Mouse (Mus musculus) MEL (cell line): Measurements from ENCODE around the gene Nexn. TPM values are rescaled to one million over a fixed set of nuclear protein-coding genes. Genes with fewer than 3 reads are reported as not detected.

Experiments used
- DNase-seq: peaks from one replicate; pipeline ENCODE4 v3.0.0; 2011; ENCODE audit warnings: low read depth, low spot score
- H3K27ac ChIP-seq: 2 replicates; pipeline ENCODE4 v1.5.1; 2012; ENCODE audit warnings: low read depth, mild to moderate bottlenecking, control low read depth, low read length, moderate library complexity; ENCODE audit not compliant: control insufficient read depth
- H3K27me3 ChIP-seq, 2 experiments: fragments of 150-350 bp in 1 of 2; sonication (generic) in 1 of 2; 2 replicates each; pipeline ENCODE4 v1.6.1; 2012; ENCODE audit warnings: low read length in 2 of 2, mild to moderate bottlenecking in 2 of 2, improper control_type of control experiment in 1 of 2, moderate library complexity in 1 of 2; ENCODE audit not compliant: insufficient read depth in 2 of 2, control insufficient read depth in 1 of 2
- H3K36me3 ChIP-seq, 2 experiments: 2 replicates each; pipeline ENCODE4 v1.6.1; 2012 to 2014; ENCODE audit warnings: low read length in 2 of 2, improper control_type of control experiment in 1 of 2, inconsistent platforms in 1 of 2, mild to moderate bottlenecking in 1 of 2; ENCODE audit not compliant: insufficient read depth in 2 of 2, control insufficient read depth in 1 of 2
- H3K4me1 ChIP-seq, 2 experiments: fragments of 150-350 bp in 1 of 2; sonication (generic) in 1 of 2; 2 replicates each; pipeline ENCODE4 v1.6.1; 2012; ENCODE audit warnings: low read length in 2 of 2, improper control_type of control experiment in 1 of 2, mild to moderate bottlenecking in 1 of 2; ENCODE audit not compliant: insufficient read depth in 2 of 2, control insufficient read depth in 1 of 2
- H3K4me3 ChIP-seq, 2 experiments: fragments of 150-350 bp in 1 of 2; sonication (generic) in 1 of 2; 2 replicates each; pipeline ENCODE4 v1.5.1; 2012; ENCODE audit warnings: low read depth in 2 of 2, low read length in 2 of 2, mild to moderate bottlenecking in 2 of 2, moderate library complexity in 2 of 2, control low read depth in 1 of 2, improper control_type of control experiment in 1 of 2; ENCODE audit not compliant: control insufficient read depth in 1 of 2, insufficient read depth in 1 of 2
- H3K79me2 ChIP-seq: 2 replicates; pipeline ENCODE4 v1.6.1; 2012; ENCODE audit warnings: mild to moderate bottlenecking, low read length, moderate library complexity; ENCODE audit not compliant: control insufficient read depth, poor library complexity, insufficient read depth
- H3K9ac ChIP-seq: 2 replicates; pipeline ENCODE4 v1.6.1; 2012; ENCODE audit warnings: low read depth, mild to moderate bottlenecking, control low read depth, low read length, moderate library complexity; ENCODE audit not compliant: control insufficient read depth, poor library complexity, severe bottlenecking
- H3K9me3 ChIP-seq: fragments of 150-350 bp; sonication (generic); replicated peaks from 2 replicates; pipeline ENCODE4 v1.6.1; 2012; ENCODE audit warnings: mild to moderate bottlenecking, low read length, improper control_type of control experiment, moderate library complexity; ENCODE audit not compliant: insufficient read depth
- BHLHE40 ChIP-seq: IDR thresholded peaks from 2 replicates; pipeline ENCODE4 v1.6.1; 2012; ENCODE audit warnings: low read depth, mild to moderate bottlenecking, inconsistent platforms, low read length, improper control_type of control experiment, borderline replicate concordance
- CHD2 ChIP-seq: IDR thresholded peaks from 2 replicates; pipeline ENCODE4 v1.6.1; 2011; ENCODE audit warnings: low read length, improper control_type of control experiment
- CTCF ChIP-seq, 3 experiments: IDR thresholded peaks in 2 of 3; conservative IDR thresholded peaks in 1 of 3; 2 replicates each; pipeline ENCODE4 v1.5.1; 2011 to 2012; ENCODE audit warnings: low read length in 3 of 3, low read depth in 2 of 3, mild to moderate bottlenecking in 2 of 3, improper control_type of control experiment in 1 of 3, inconsistent platforms in 1 of 3, mixed read lengths in 1 of 3, moderate library complexity in 1 of 3; ENCODE audit not compliant: control insufficient read depth in 1 of 3, insufficient read depth in 1 of 3, poor library complexity in 1 of 3, severe bottlenecking in 1 of 3
- ELF1 ChIP-seq: IDR thresholded peaks from 2 replicates; pipeline ENCODE4 v1.6.1; 2014; ENCODE audit warnings: low read depth, mild to moderate bottlenecking, inconsistent platforms, low read length, improper control_type of control experiment, moderate library complexity
- EP300 ChIP-seq, 2 experiments: IDR thresholded peaks; 2 replicates each; pipeline ENCODE4 v1.6.1; 2011; ENCODE audit warnings: improper control_type of control experiment in 2 of 2, low read length in 2 of 2, low read depth in 1 of 2, mild to moderate bottlenecking in 1 of 2
- GABPA ChIP-seq: IDR thresholded peaks from 2 replicates; pipeline ENCODE4 v1.6.1; 2012; ENCODE audit warnings: low read depth, mild to moderate bottlenecking, inconsistent platforms, low read length, improper control_type of control experiment, moderate library complexity
- GATA1 ChIP-seq: IDR thresholded peaks from 2 replicates; pipeline ENCODE4 v1.6.1; 2011; ENCODE audit warnings: low read depth, low read length, improper control_type of control experiment
- JUND ChIP-seq: IDR thresholded peaks from 2 replicates; pipeline ENCODE4 v1.6.1; 2011; ENCODE audit warnings: low read depth, mild to moderate bottlenecking, improper control_type of control experiment, low read length
- KAT2A ChIP-seq: conservative IDR thresholded peaks from 2 replicates; pipeline ENCODE4 v1.6.1; 2012; ENCODE audit warnings: low read depth, low read length, improper control_type of control experiment, inconsistent platforms
- MAFK ChIP-seq: IDR thresholded peaks from 2 replicates; pipeline ENCODE4 v1.6.1; 2011; ENCODE audit warnings: low read depth, mild to moderate bottlenecking, low read length, improper control_type of control experiment, borderline replicate concordance
- MAX ChIP-seq: IDR thresholded peaks from 2 replicates; pipeline ENCODE4 v1.6.1; 2011; ENCODE audit warnings: low read length, improper control_type of control experiment
- MAZ ChIP-seq: IDR thresholded peaks from 2 replicates; pipeline ENCODE4 v1.6.1; 2012; ENCODE audit warnings: low read depth, mild to moderate bottlenecking, inconsistent platforms, low read length, improper control_type of control experiment
- MXI1 ChIP-seq: IDR thresholded peaks from 2 replicates; pipeline ENCODE4 v1.6.1; 2011; ENCODE audit warnings: mild to moderate bottlenecking, low read depth, low read length, improper control_type of control experiment
- MYB ChIP-seq: IDR thresholded peaks from 2 replicates; pipeline ENCODE4 v1.6.1; 2011; ENCODE audit warnings: mild to moderate bottlenecking, low read depth, low read length, improper control_type of control experiment
- MYC ChIP-seq: IDR thresholded peaks from 2 replicates; pipeline ENCODE4 v1.6.1; 2011; ENCODE audit warnings: low read depth, mild to moderate bottlenecking, low read length, improper control_type of control experiment, moderate library complexity
- NELFE ChIP-seq: IDR thresholded peaks from 2 replicates; pipeline ENCODE4 v1.6.1; 2011; ENCODE audit warnings: low read depth, low read length, improper control_type of control experiment
- POLR2A ChIP-seq, 2 experiments: IDR thresholded peaks; 2 replicates each; pipeline ENCODE4 v1.6.1; 2011 to 2012; ENCODE audit warnings: low read length in 2 of 2, mild to moderate bottlenecking in 2 of 2, control low read depth in 1 of 2, improper control_type of control experiment in 1 of 2, low read depth in 1 of 2, moderate library complexity in 1 of 2; ENCODE audit not compliant: control insufficient read depth in 1 of 2, insufficient read depth in 1 of 2, poor library complexity in 1 of 2
- POLR2AphosphoS2 ChIP-seq: IDR thresholded peaks from 2 replicates; pipeline ENCODE4 v1.6.1; 2011; ENCODE audit warnings: low read length, improper control_type of control experiment
- TAL1 ChIP-seq: IDR thresholded peaks from 2 replicates; pipeline ENCODE4 v1.6.1; 2012; ENCODE audit warnings: mild to moderate bottlenecking, inconsistent platforms, low read length, moderate library complexity, mixed read lengths
- TBP ChIP-seq: IDR thresholded peaks from 2 replicates; pipeline ENCODE4 v1.8.0; 2011; ENCODE audit warnings: low read depth, low read length, improper control_type of control experiment
- USF1 ChIP-seq: IDR thresholded peaks from 2 replicates; pipeline ENCODE4 v1.6.1; 2014; ENCODE audit warnings: low read depth, mild to moderate bottlenecking, inconsistent platforms, low read length, improper control_type of control experiment, moderate library complexity
- ZC3H11A ChIP-seq: IDR thresholded peaks from 2 replicates; pipeline ENCODE4 v1.6.1; 2012; ENCODE audit warnings: low read depth, mild to moderate bottlenecking, inconsistent platforms, low read length, improper control_type of control experiment
- ZKSCAN1 ChIP-seq: IDR thresholded peaks from 2 replicates; pipeline ENCODE4 v1.6.1; 2012; ENCODE audit warnings: low read depth, mild to moderate bottlenecking, inconsistent platforms, low read length, improper control_type of control experiment, moderate library complexity
- ZMIZ1 ChIP-seq: IDR thresholded peaks from 2 replicates; pipeline ENCODE4 v1.6.1; 2012; ENCODE audit warnings: low read depth, mild to moderate bottlenecking, inconsistent platforms, low read length, improper control_type of control experiment, moderate library complexity
- ZNF384 ChIP-seq: IDR thresholded peaks from 2 replicates; pipeline ENCODE4 v1.6.1; 2012; ENCODE audit warnings: low read depth, mild to moderate bottlenecking, inconsistent platforms, low read length, improper control_type of control experiment
- polyA plus RNA-seq, 2 experiments: library from polyadenylated mRNA; stranded (reverse) in 1 of 2; unstranded in 1 of 2; fragments of >175 nt in 1 of 2; fragments of >200 nt in 1 of 2; gene quantifications; 2 replicates each; pipeline versions ENCODE4 v1.2.1 to v1.2.4; 2012; ENCODE audit warnings: low replicate concordance in 2 of 2, low read depth in 1 of 2; ENCODE audit not compliant: insufficient read length in 2 of 2, insufficient read depth in 1 of 2, missing spikeins in 1 of 2
- total RNA-seq: library from RNA; depleted of rRNA; stranded (reverse); fragments of 300-350 nt; gene quantifications from 2 replicates; pipeline ENCODE4 v1.2.3, GENCODE M21; 2012

The Nexn gene
- total and polyA plus RNA-seq, 3 experiments: 0.19 to 0.96 TPM; not detected in 1

DNA sequence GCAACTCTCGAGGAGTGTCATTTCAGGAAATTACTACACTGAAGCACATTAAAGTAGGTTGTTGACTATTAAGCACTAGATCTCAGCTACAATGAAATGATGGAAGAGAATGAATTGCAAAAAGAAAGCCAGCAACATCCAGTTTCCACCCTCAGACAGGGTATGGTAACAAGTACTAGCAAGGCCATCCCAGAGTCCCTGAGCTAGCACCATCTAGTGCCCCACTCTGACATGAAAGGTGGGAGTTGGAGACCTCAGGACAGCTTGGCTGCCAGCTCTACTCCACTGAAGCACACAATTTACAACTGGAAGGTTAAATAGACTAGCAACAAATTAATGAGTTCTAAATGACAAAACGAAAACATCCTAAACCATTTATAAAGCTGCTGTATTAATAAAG lies 11.8 kb upstream of the Nexn start:
- Histone ChIP-seq H3K4me3 (no peak overlapping the region), H3K27me3 (no peaks in the 10 kb centered on the region), H3K36me3 (peaks cover 5% of the 10 kb centered on the region in 2 experiments; a peak in 3 of 4 replicates), H3K9me3 (no peaks in the 10 kb centered on the region), H3K9ac (no peak overlapping the region), H3K4me1 (peaks cover 0 to 3% of the 10 kb centered on the region in 2 experiments; a peak in 1 of 4 replicates), H3K79me2 (no peaks in the 10 kb centered on the region), H3K27ac (no peak overlapping the region)
- no peak for DNase-seq
- TF ChIP-seq POLR2AphosphoS2 (no peak), MAFK (no peak), GATA1 (no peak), JUND (no peak), MAX (no peak), ZMIZ1 (no peak), ZKSCAN1 (no peak), USF1 (no peak)

GRCm38 (mm10) chr3:152276935-152277334 lies 10.8 kb upstream of the Nexn start:
- Histone ChIP-seq H3K79me2 (no peaks in the 10 kb centered on the region), H3K4me1 (peaks cover 0 to 3% of the 10 kb centered on the region in 2 experiments; a peak in 1 of 4 replicates), H3K27me3 (no peaks in the 10 kb centered on the region), H3K36me3 (peaks cover 2 to 5% of the 10 kb centered on the region in 2 experiments; a peak in 2 of 4 replicates), H3K4me3 (no peak overlapping the region), H3K27ac (no peak overlapping the region), H3K9ac (no peak overlapping the region), H3K9me3 (no peaks in the 10 kb centered on the region)
- TF ChIP-seq MAFK (no peak), NELFE (no peak), TBP (no peak), POLR2AphosphoS2 (no peak), EP300 (IDR thresholded peaks at IDR 0.05; ENCODE audit: low read depth in 1 of 2, low read length in 2 of 2) (no peak), BHLHE40 (no peak), MYC (no peak)
- DNase-seq: no peak

DNA sequence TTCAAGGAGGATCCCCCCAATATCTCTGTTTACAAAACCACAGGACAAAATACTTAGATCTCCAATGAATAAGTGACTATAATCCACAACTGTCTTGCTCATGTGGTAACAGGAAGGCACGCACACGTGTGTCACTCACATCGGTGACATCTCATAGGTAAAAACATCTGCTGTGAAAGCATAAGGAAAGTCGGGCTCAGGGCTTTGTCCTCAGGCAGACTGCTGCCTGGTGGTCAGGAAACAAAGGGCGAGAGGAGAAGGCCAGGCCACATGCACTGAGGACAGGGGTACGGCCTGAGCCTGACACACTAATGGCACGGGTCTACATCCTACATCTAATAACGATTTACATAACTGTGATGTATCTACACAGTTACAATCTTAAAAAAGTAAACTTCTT lies 8.9 kb upstream of the Nexn start:
- Histone ChIP-seq H3K4me3 (no peak overlapping the region), H3K27me3 (no peaks in the 10 kb centered on the region), H3K36me3 (peaks cover 2 to 5% of the 10 kb centered on the region in 2 experiments; a peak in 2 of 4 replicates), H3K79me2 (no peaks in the 10 kb centered on the region)
- TF ChIP-seq ELF1: no peak
- TF ChIP-seq MYB: no peak
- TF ChIP-seq MAFK: no peak
- no peak for TF ChIP-seq CHD2
- no peak for TF ChIP-seq KAT2A
- TF ChIP-seq TAL1: no peak
- no peak for TF ChIP-seq BHLHE40
- TF ChIP-seq TBP: no peak
- no peak for TF ChIP-seq POLR2A (IDR thresholded peaks at IDR 0.05; ENCODE audit: control insufficient read depth in 1 of 2, insufficient read depth in 1 of 2, low read depth in 1 of 2, low read length in 2 of 2, poor library complexity in 1 of 2)
- no peak for TF ChIP-seq MAZ
- TF ChIP-seq CTCF (IDR thresholded peaks at IDR 0.05 in 2 of 3, conservative IDR thresholded peaks at IDR 0.05 in 1 of 3; ENCODE audit: control insufficient read depth in 1 of 3, insufficient read depth in 1 of 3, low read depth in 2 of 3, low read length in 3 of 3, poor library complexity in 1 of 3, severe bottlenecking in 1 of 3): no peak
- TF ChIP-seq NELFE: no peak
- TF ChIP-seq ZC3H11A: no peak
- TF ChIP-seq ZNF384: no peak
- TF ChIP-seq MXI1: no peak
- no peak for TF ChIP-seq JUND
- no peak for TF ChIP-seq GABPA
- TF ChIP-seq GATA1: no peak
- TF ChIP-seq, all 39 proteins: peak for 0
- Histone ChIP-seq H3K9me3 (no peaks in the 10 kb centered on the region), H3K9ac (no peak overlapping the region), H3K27ac (no peak overlapping the region), H3K4me1 (peaks cover 0 to 3% of the 10 kb centered on the region in 2 experiments; a peak in 1 of 4 replicates)
- DNase-seq: no peak
